Mouse (Mus musculus) fat pad, adult 2 months (tissue): ENCODE results near the gene Serf2.

Experiments
- DNase-seq: peaks from one replicate; pipeline ENCODE4 v3.0.0-alpha.2; 2011; ENCODE audit warnings: low read depth, low spot score; ENCODE audit errors: extremely low read depth

Gene Serf2

GRCm38 (mm10) chr2:121448739-121449535, at the start of gene Serf2:
Gene Serf2, plus strand, starts transcription at chr2:121449195.
- DNase-seq, result peak; percentile 80

- DNase-seq, result no peak
Observed at GRCm38 (mm10) chr2:121403296-121403695, 45.7 kb upstream of the Serf2 start.

- no peak for DNase-seq
Observed at GRCm38 (mm10) chr2:121408160-121408559, 40.8 kb upstream of the Serf2 start.

DNA sequence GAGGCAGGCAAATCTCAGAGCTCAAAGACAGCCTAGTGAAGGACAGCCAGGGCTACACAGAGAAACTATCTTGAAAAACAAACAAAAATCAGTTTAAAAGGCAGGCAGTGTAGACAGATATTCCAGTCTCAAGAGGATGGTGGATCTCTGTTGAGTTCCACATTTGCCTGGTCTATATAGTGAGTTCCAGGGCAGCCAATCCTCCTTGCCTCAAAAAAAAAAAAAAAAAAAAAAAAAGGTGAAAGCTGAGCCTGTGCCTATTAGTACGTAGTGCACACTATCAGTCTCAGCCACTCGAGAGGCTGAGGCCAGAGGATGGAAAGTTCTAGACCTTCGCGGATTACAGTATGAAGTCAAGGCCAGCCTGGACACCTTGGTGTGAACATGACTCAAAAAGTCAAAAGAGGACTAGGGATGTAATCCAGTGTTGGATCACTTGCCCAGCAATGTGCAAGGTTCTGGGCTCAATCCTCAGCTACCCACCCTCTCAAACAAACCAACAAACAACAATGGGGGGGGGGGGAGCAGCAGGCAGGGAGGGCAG, 36.1 kb upstream of the Serf2 start:
- DNase-seq, result no peak

DNA sequence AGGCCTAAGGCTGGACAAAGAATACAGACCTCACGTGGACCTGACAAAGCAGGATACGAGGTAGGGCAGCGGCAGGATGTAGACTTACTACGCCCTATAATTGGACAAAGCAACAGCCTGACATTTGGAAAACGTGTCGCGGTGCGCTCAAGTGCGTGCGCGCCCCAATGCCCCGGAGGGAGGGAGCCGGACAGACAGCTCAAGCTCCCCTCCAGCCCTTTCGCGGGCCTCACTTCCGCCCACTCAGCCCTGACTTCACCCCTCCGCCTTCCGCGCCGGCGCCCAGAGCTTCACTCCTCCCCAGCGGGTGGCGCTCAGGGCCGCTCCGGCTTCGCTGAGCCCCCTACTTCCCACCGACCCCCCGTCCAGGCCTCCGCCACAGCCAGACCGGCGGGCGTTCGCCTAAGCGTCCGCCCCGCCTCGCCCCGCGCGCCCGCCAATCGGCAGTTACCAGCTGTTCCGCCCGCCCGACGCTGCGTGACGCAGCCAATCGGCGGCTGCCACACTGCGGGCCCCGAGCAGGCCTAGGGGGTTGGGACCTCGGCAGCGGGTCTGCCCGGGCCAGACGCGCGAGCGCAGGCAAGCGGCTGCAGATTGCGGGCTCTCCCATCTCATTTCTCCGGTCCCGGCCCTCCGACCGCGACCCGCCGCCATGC, 35.5 kb upstream of the Serf2 start, which contains the start of the genes Pdia3 and Catsper2:
Gene Pdia3, plus strand, starts transcription at position 389 of the 656 bp plus-strand sequence.
Gene Catsper2, minus strand, starts transcription at position 406 of the 656 bp plus-strand sequence.
- peak; percentile 13 for DNase-seq

DNA sequence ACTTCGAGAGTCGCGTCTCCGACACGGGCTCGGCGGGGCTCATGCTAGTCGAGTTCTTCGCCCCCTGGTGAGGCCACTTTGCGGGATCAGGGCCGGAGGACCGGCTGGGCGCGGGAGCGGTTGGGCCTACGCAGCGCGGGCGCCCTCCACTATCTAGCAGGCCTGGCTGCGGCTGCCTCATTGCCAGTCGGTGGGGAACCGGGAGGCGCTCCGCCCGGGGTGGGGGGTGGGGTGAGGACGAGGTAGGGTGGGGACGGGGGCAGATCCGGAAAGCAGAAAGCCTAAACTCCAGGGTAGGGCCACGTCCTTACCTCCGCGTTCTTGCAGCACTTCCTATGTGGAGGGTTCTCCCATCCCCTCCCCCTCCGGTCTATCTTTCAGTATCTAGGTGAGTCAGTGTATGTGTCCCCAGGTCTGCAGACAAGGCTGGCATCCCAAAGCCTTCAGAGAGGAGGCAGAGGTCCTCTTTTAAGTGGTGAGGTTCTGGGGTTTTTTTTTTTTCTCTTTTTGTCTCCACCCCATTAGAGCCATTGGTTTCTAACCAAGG, 34.8 kb upstream of the Serf2 start:
- no peak for DNase-seq

- DNase-seq, result no peak
Observed at GRCm38 (mm10) chr2:121415103-121415502, 33.9 kb upstream of the Serf2 start.

GRCm38 (mm10) chr2:121415591-121415990, 33.4 kb upstream of the Serf2 start:
- no peak for DNase-seq

DNA sequence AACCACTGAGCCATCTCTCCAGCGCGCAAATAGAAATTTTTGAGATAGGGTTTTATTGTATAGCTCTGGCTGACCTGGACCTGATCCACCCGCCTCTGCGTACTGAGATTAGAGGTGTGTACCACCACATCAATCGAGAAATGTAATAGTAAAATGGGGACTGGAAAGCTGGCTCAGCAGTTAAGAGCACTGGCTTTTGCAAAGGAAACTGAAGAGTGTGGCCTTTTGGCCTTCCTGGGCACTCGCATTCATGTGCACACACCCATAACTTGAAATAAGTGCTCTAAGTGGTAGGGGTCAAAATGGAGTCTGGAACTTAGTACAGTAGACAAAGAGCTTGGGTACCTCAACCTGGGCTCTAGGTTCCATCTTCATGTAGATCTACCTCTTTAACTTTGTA, 32.6 kb upstream of the Serf2 start:
- no peak for DNase-seq

DNA sequence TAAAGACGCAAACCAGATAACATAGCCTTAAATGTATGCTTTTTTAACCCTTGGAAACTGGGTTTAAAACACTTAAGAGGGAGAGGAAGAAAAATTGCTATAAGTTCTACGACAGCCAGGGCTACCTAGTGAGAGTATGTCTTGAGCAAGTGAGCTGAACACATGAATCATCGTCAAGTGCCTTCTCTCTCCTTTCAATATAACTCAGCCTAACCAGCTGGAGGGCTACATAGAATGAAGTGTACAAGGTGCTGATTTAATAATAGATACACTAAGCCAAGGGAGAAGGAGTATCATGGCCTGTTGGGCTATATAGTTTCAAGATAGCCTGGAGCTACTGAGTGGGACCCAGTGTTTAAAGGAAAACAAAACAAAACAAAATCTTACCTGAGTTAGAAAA, 30.5 kb upstream of the Serf2 start:
- no peak for DNase-seq

DNA sequence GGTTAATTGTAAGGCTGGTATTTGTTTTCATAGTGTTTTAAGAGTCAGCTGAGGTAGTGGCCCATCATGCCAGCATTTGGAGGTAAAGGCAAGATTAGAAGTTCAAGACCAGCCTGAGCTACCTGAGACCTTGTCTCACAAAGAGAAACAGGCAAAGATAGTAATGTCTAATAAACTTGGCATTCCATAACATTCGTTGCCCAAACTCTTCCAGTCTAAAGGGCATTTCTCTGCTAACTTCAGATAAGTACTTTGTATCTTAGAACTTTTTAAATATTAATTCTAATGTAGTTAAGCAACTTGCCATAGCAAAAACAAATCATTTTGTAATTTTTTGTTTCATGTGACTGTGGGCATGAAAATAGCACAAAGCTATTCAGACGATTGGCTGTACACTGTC, 25.8 kb upstream of the Serf2 start:
- no peak for DNase-seq

DNA sequence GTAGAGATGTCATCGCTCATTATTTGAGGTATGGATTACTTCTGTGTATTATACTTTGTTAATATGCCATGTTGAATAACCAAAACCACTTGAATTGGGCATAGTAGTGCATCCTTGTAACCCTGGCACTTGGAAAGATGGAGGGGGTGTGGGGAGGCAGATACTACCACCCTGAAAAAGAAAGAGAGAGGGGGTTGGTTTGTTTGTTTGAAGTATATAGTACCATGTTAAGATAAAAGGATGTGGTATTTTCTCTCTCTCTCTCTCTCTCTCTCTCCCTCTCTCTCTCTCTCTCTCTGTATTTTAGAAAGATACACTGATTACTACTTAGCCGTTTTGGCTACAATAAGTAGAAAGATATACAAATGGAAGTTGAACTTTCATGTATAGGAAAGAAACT, 23.1 kb upstream of the Serf2 start:
- DNase-seq, result no peak

- DNase-seq, result no peak
Observed at GRCm38 (mm10) chr2:121434854-121435253, 14.1 kb upstream of the Serf2 start.

- no peak for DNase-seq
Observed at GRCm38 (mm10) chr2:121439746-121440145, 9.2 kb upstream of the Serf2 start.

- no peak for DNase-seq
Observed at GRCm38 (mm10) chr2:121440834-121441605, 8.0 kb upstream of the Serf2 start.

DNA sequence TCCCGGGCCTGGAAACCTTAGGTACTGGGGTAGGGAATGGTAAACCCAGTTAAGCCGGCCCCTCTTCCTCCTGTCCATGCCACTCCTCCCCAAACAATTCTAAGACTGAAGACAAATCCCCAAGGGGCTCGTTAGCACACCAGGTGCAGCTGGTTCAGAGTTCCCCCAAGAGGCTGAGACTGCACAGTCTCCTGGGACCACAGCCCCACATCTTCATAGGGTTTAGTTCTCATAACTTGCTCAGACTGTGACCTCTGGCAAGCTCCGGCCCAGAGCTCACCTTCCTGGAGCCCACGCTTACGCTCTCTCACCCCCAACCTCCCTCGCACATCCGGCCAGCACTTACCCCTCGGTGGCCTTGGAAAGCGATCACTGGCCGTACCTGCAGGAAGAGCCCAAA, 7.2 kb upstream of the Serf2 start:
- DNase-seq, result no peak

GRCm38 (mm10) chr2:121442259-121443067, 6.5 kb upstream of the Serf2 start:
- DNase-seq, result peak; percentile 39

GRCm38 (mm10) chr2:121443068-121443349, 6.0 kb upstream of the Serf2 start:
- DNase-seq, result no peak

GRCm38 (mm10) chr2:121444178-121444577, 4.8 kb upstream of the Serf2 start, which contains the start of gene Ell3:
Gene Ell3, minus strand, starts transcription at chr2:121444278.
- DNase-seq, result no peak

- no peak for DNase-seq
Observed at GRCm38 (mm10) chr2:121445117-121445516, 3.9 kb upstream of the Serf2 start.
